In genomic region chr12:8728739-8729138, GRCm38 (mm10) we compare ENCODE assay signal across 14 mouse cellular contexts. TPM values are rescaled to one million over a fixed set of nuclear protein-coding genes. Genes with fewer than 3 reads are reported as not detected.
A peak's percentile ranks its signal among the peaks of the same experiment; 100 is the strongest.
DNase-seq lines count a peak whose midpoint lies in the region; TF ChIP-seq lines count a peak whose summit lies in the region.
"Had no signal": no experiment of that assay in that cellular context is flagged by ENCODE, and none has a peak within 500 bp of the region (broad histone marks: within the 10 kb centered on the region; RNA-seq: fewer than 3 reads in every experiment).

No protein-coding gene starts in this region.

- no peaks in the 10 kb centered on the region for H3K4me1 ChIP-seq in lung, adult 2 months (ENCODE audit: control insufficient read depth, insufficient read depth, low read length)
- H3K4me1 ChIP-seq: hindbrain, embryonic 15.5 days; liver, embryonic 13.5 days; stomach, embryonic 15.5 days had no signal

- WGBS in lung, adult 2 months: 78% methylated on average over 2 of the region's 2 CpGs

- no peak for TF ChIP-seq POLR2A in lung, adult 2 months (IDR thresholded peaks at IDR 0.05; ENCODE audit: borderline replicate concordance, extremely low read depth, low read depth, low read length)
- no peak for TF ChIP-seq POLR2A in brain, embryonic 14.5 days (IDR thresholded peaks at IDR 0.05; ENCODE audit: borderline replicate concordance, extremely low read depth, insufficient read depth, insufficient read length, poor library complexity, severe bottlenecking)

- intact Hi-C loops in gastrocnemius, postnatal 14 days (cut with DNase I; ENCODE audit: low total_unique reads): no loop called here

- TF ChIP-seq CTCF in lung, adult 2 months (IDR thresholded peaks at IDR 0.05; ENCODE audit: insufficient read depth, low read length): no peak
- no peak for TF ChIP-seq CTCF in brain, embryonic 14.5 days (IDR thresholded peaks at IDR 0.05; ENCODE audit: borderline replicate concordance, extremely low read depth, insufficient read depth, insufficient read length)

- DNase-seq in gastrocnemius, postnatal 14 days: peak; percentile 33
- DNase-seq in gastrocnemius, adult 8-10 months (ENCODE audit: low spot score in 2 of 2): no peak
- DNase-seq in lung, postnatal 10 days: peak; percentile 10
- no peak for DNase-seq in lung, adult 2 months
- DNase-seq in brain, embryonic 14.5 days (ENCODE audit: low read depth): peak; percentile 18
- DNase-seq in skeletal muscle tissue, adult 2 months (ENCODE audit: low read depth, low spot score): peak; percentile 2
- no peak for DNase-seq in thymus, adult 18-20 months
- DNase-seq: cerebellum, adult 18-20 months; embryo, embryonic 11 days; liver, embryonic 13.5 days; right cerebral cortex, postnatal 25 days; thymus, postnatal 25 days had no signal

- no peak overlapping the region for H3K4me3 ChIP-seq in lung, adult 2 months (replicated peaks; ENCODE audit: extremely low read depth, low read depth, low read length)
- H3K4me3 ChIP-seq: hindbrain, embryonic 15.5 days; liver, embryonic 13.5 days; stomach, embryonic 15.5 days had no signal

RNA-seq across cellular contexts. Expression of gene Sdc1, which starts 42.4 kb away (rescaled TPM):
- total RNA-seq in gastrocnemius, postnatal 14 days (2021): 10 to 100 TPM in 1 of 2 experiments, 1 to 10 TPM in 1; 8.3 to 11.2 TPM
- 1 to 10 TPM in 3 of 4 experiments, under 1 TPM in 1; 0.82 to 3.1 (median 2.1) TPM for total RNA-seq in gastrocnemius, adult 8-10 months (2022)
- 200 and 209 TPM in 2 replicates for polyA plus RNA-seq in lung, adult 2 months (2012; rRNA removed)
- polyA plus RNA-seq in brain, embryonic 14.5 days (2012; rRNA removed): 34.5 and 35.6 TPM in 2 replicates

RNA-seq across cellular contexts. Expression of gene Pum2, which starts 54.8 kb away (rescaled TPM):
- 10 to 100 TPM; 63.1 to 66.7 TPM for total RNA-seq in gastrocnemius, postnatal 14 days (2021)
- 10 to 100 TPM; 80.0 to 94.9 (median 88.2) TPM for total RNA-seq in gastrocnemius, adult 8-10 months (2022)
- 48.9 and 59.1 TPM in 2 replicates for polyA plus RNA-seq in lung, adult 2 months (2012; rRNA removed)
- 90.7 and 99.7 TPM in 2 replicates for polyA plus RNA-seq in brain, embryonic 14.5 days (2012; rRNA removed)

Comparison
In these comparisons a context has a peak if more than half of its experiments do, and no peak if none do; other contexts are left out.
1. DNase-seq: peak in gastrocnemius, postnatal 14 days (single experiment), lung, postnatal 10 days (single experiment), brain, embryonic 14.5 days (single experiment) and skeletal muscle tissue, adult 2 months (single experiment); none in gastrocnemius, adult 8-10 months (0 of 2), lung, adult 2 months (single experiment) and thymus, adult 18-20 months (0 of 2).